Mouse (Mus musculus) liver, embryonic 16.5 days (tissue): ENCODE measurements around the gene Rfx7. TPM values are rescaled to one million over a fixed set of nuclear protein-coding genes. Genes with fewer than 3 reads are reported as not detected.

Experiments used
- ATAC-seq: fragments of 200-750 bp; cut with Nextera tagmentation; 2 replicates; pipeline ENCODE4 v1.8.0; 2017; ENCODE audit warnings: low read depth, mild to moderate bottlenecking, moderate number of reproducible peaks, moderate library complexity
- H3K27ac ChIP-seq: fragments of 300-500 bp; sonication (generic); 2 replicates; pipeline ENCODE4 v1.5.1; 2014; ENCODE audit warnings: mild to moderate bottlenecking, low read length
- H3K27me3 ChIP-seq: fragments of 300-500 bp; sonication (generic); 2 replicates; pipeline ENCODE4 v1.6.1; 2014; ENCODE audit warnings: low read depth, low read length, mixed read lengths; ENCODE audit not compliant: control insufficient read depth, insufficient read depth
- H3K36me3 ChIP-seq: fragments of 300-500 bp; sonication (generic); 2 replicates; pipeline ENCODE4 v1.6.1; 2014; ENCODE audit warnings: mild to moderate bottlenecking; ENCODE audit not compliant: control insufficient read depth, insufficient read depth
- H3K4me1 ChIP-seq: fragments of 300-500 bp; sonication (generic); 2 replicates; pipeline ENCODE4 v1.6.1; 2014; ENCODE audit warnings: low read depth, low read length, mixed read lengths; ENCODE audit not compliant: control insufficient read depth
- H3K4me2 ChIP-seq: fragments of 300-500 bp; sonication (generic); 2 replicates; pipeline ENCODE4 v1.6.1; 2014; ENCODE audit warnings: low read depth, low read length, mixed read lengths
- H3K4me3 ChIP-seq: fragments of 300-500 bp; sonication (generic); 2 replicates; pipeline ENCODE4 v1.5.1; 2014; ENCODE audit warnings: low read depth, mild to moderate bottlenecking, low read length
- H3K9ac ChIP-seq: fragments of 300-500 bp; sonication (generic); 2 replicates; pipeline ENCODE4 v1.6.1; 2014; ENCODE audit warnings: low read depth, low read length
- H3K9me3 ChIP-seq: fragments of 300-500 bp; sonication (generic); replicated peaks from 2 replicates; pipeline ENCODE4 v1.6.1; 2016; ENCODE audit warnings: low read length; ENCODE audit not compliant: control insufficient read depth
- WGBS: fragments of 180-500 bp; shearing (Covaris S2); extraction: QIAGEN DNeasy Blood & Tissue Kit; methylation state at CpG from one replicate; pipeline ENCODE4 v1.1.7; 2014; ENCODE audit not compliant: insufficient replicate concordance; 5-methylcytosine and 5-hydroxymethylcytosine counted together
- polyA plus RNA-seq: library from polyadenylated mRNA; unstranded; fragments of >200 nt; fragmentation: Nextera tagmentation; extraction: Ambion mirVana; gene quantifications from 2 replicates; pipeline ENCODE4 v1.2.1, GENCODE M21; 2015

Gene Rfx7
- polyA plus RNA-seq, 1 experiment from 2014 or later, result 2.1 TPM

GRCm38 (mm10) chr9:72623605-72624004, 91.6 kb downstream of the Rfx7 start:
- Histone ChIP-seq H3K27ac (0 out of 2 replicates have a peak overlapping the region, but pooled peaks have one; percentile 29), H3K9me3 (no peaks in the 10 kb centered on the region), H3K4me2 (no peak overlapping the region), H3K4me3 (no peak overlapping the region), H3K4me1 (no peaks in the 10 kb centered on the region; the same call in 1 of the 2 replicates), H3K36me3 (peaks cover 3% of the 10 kb centered on the region), H3K9ac (no peak overlapping the region), H3K27me3 (no peaks in the 10 kb centered on the region)
- whole genome bisulfite sequencing, result 54% methylated on average over 1 of the region's 1 CpGs
- ATAC-seq, result no peak

GRCm38 (mm10) chr9:72627598-72627997, 95.6 kb downstream of the Rfx7 start:
- ATAC-seq, result no peak
- Histone ChIP-seq H3K9me3 (no peaks in the 10 kb centered on the region), H3K4me3 (no peak overlapping the region), H3K9ac (no peak overlapping the region), H3K4me2 (no peak overlapping the region), H3K4me1 (no peaks in the 10 kb centered on the region; the same call in 1 of the 2 replicates), H3K36me3 (no peaks in the 10 kb centered on the region), H3K27me3 (no peaks in the 10 kb centered on the region), H3K27ac (no peak overlapping the region)
- 57% methylated on average over 1 of the region's 1 CpGs for WGBS

GRCm38 (mm10) chr9:72628591-72628990, 96.6 kb downstream of the Rfx7 start:
- Histone ChIP-seq H3K4me2 (no peak overlapping the region), H3K27me3 (no peaks in the 10 kb centered on the region), H3K4me1 (no peaks in the 10 kb centered on the region; the same call in 1 of the 2 replicates), H3K9me3 (no peaks in the 10 kb centered on the region), H3K9ac (no peak overlapping the region), H3K36me3 (no peaks in the 10 kb centered on the region), H3K27ac (no peak overlapping the region), H3K4me3 (no peak overlapping the region)
- 11% methylated on average over 2 of the region's 2 CpGs for WGBS
- ATAC-seq, result peak; percentile 45; the same call in 1 of the 2 replicates

GRCm38 (mm10) chr9:72632198-72632597, 100.2 kb downstream of the Rfx7 start:
- H3K4me3 ChIP-seq, result no peak overlapping the region
- H3K9ac ChIP-seq, result no peak overlapping the region
- no peaks in the 10 kb centered on the region for H3K27me3 ChIP-seq
- H3K4me1 ChIP-seq, result no peaks in the 10 kb centered on the region; the same call in 1 of the 2 replicates
- H3K27ac ChIP-seq, result no peak overlapping the region
- 9% methylated on average over 1 of the region's 1 CpGs for WGBS
- H3K36me3 ChIP-seq, result no peaks in the 10 kb centered on the region
- H3K9me3 ChIP-seq, result no peaks in the 10 kb centered on the region
- H3K4me2 ChIP-seq, result no peak overlapping the region
- no peak for ATAC-seq

- no peak for ATAC-seq
- no peaks in the 10 kb centered on the region for H3K9me3 ChIP-seq
- no peak overlapping the region for H3K4me3 ChIP-seq
- no peak overlapping the region for H3K4me2 ChIP-seq
- H3K27ac ChIP-seq, result no peak overlapping the region
- H3K9ac ChIP-seq, result no peak overlapping the region
- H3K36me3 ChIP-seq, result no peaks in the 10 kb centered on the region
- peaks cover 13% of the 10 kb centered on the region for H3K4me1 ChIP-seq
- no peaks in the 10 kb centered on the region for H3K27me3 ChIP-seq
Measured at GRCm38 (mm10) chr9:72635134-72635533, 103.1 kb downstream of the Rfx7 start.

GRCm38 (mm10) chr9:72636547-72636946, 104.5 kb downstream of the Rfx7 start:
- no peak overlapping the region for H3K4me2 ChIP-seq
- no peaks in the 10 kb centered on the region for H3K9me3 ChIP-seq
- H3K36me3 ChIP-seq, result no peaks in the 10 kb centered on the region
- no peak overlapping the region for H3K27ac ChIP-seq
- ATAC-seq, result no peak
- WGBS, result 75% methylated on average over 7 of the region's 7 CpGs
- H3K27me3 ChIP-seq, result no peaks in the 10 kb centered on the region
- H3K9ac ChIP-seq, result no peak overlapping the region
- H3K4me1 ChIP-seq, result peaks cover 26% of the 10 kb centered on the region
- no peak overlapping the region for H3K4me3 ChIP-seq

GRCm38 (mm10) chr9:72637243-72637642, 105.2 kb downstream of the Rfx7 start:
- Histone ChIP-seq H3K4me3 (no peak overlapping the region), H3K27ac (no peak overlapping the region), H3K4me1 (peaks cover 26% of the 10 kb centered on the region), H3K27me3 (no peaks in the 10 kb centered on the region), H3K36me3 (no peaks in the 10 kb centered on the region), H3K9ac (no peak overlapping the region), H3K9me3 (no peaks in the 10 kb centered on the region), H3K4me2 (no peak overlapping the region)
- 70% methylated on average over 8 of the region's 8 CpGs for WGBS
- ATAC-seq, result no peak

GRCm38 (mm10) chr9:72638951-72639842, 107.2 kb downstream of the Rfx7 start:
- ATAC-seq, result peak; percentile 71
- peaks cover 26% of the 10 kb centered on the region for H3K4me1 ChIP-seq
- peak overlapping the region; percentile 66 for H3K9ac ChIP-seq
- H3K27me3 ChIP-seq, result no peaks in the 10 kb centered on the region
- peak overlapping the region; percentile 91 for H3K4me2 ChIP-seq
- peak overlapping the region; percentile 62 for H3K4me3 ChIP-seq
- H3K27ac ChIP-seq, result peak overlapping the region; percentile 91
- H3K36me3 ChIP-seq, result no peaks in the 10 kb centered on the region
- WGBS, result 57% methylated on average over 9 of the region's 9 CpGs
- no peaks in the 10 kb centered on the region for H3K9me3 ChIP-seq

- ATAC-seq, result peak; percentile 96
- Histone ChIP-seq H3K4me3 (peak overlapping the region; percentile 62), H3K4me1 (peaks cover 26% of the 10 kb centered on the region), H3K9ac (peak overlapping the region; percentile 66), H3K36me3 (no peaks in the 10 kb centered on the region), H3K4me2 (peak overlapping the region; percentile 91), H3K27me3 (no peaks in the 10 kb centered on the region), H3K9me3 (no peaks in the 10 kb centered on the region), H3K27ac (peak overlapping the region; percentile 91)
- 2% methylated on average over 27 of the region's 27 CpGs for WGBS
Measured at GRCm38 (mm10) chr9:72639843-72640621, 108.0 kb downstream of the Rfx7 start.
